Mouse (Mus musculus) hindbrain, embryonic 13.5 days (tissue): ENCODE results near the gene Anapc11. TPM values are rescaled to one million over a fixed set of nuclear protein-coding genes. Genes with fewer than 3 reads are reported as not detected.

Experiments used
- ATAC-seq: fragments of 200-750 bp; cut with Nextera tagmentation; 2 replicates; pipeline ENCODE4 v1.8.0; 2017; ENCODE audit warnings: moderate TSS enrichment; ENCODE audit not compliant: low FRiP score
- H3K27ac ChIP-seq: fragments of 300-500 bp; sonication (generic); 2 replicates; pipeline ENCODE4 v1.5.1; 2015; ENCODE audit warnings: inconsistent platforms, mild to moderate bottlenecking, moderate library complexity
- H3K27me3 ChIP-seq: fragments of 300-500 bp; sonication (generic); 2 replicates; pipeline ENCODE4 v1.6.1; 2015; ENCODE audit warnings: mild to moderate bottlenecking, inconsistent platforms
- H3K36me3 ChIP-seq: fragments of 300-500 bp; sonication (generic); 2 replicates; pipeline ENCODE4 v1.6.1; 2015; ENCODE audit warnings: mild to moderate bottlenecking, inconsistent platforms
- H3K4me1 ChIP-seq: fragments of 300-500 bp; sonication (generic); replicated peaks from 2 replicates; pipeline ENCODE4 v1.6.1; 2015; ENCODE audit warnings: inconsistent platforms
- H3K4me2 ChIP-seq: fragments of 300-500 bp; sonication (generic); 2 replicates; pipeline ENCODE4 v1.6.1; 2015; ENCODE audit warnings: inconsistent platforms, mild to moderate bottlenecking, moderate library complexity
- H3K4me3 ChIP-seq: fragments of 300-500 bp; sonication (generic); 2 replicates; pipeline ENCODE4 v1.5.1; 2015; ENCODE audit warnings: mild to moderate bottlenecking, inconsistent platforms
- H3K9ac ChIP-seq: fragments of 300-500 bp; sonication (generic); 2 replicates; pipeline ENCODE4 v1.6.1; 2015; ENCODE audit warnings: mild to moderate bottlenecking, inconsistent platforms
- H3K9me3 ChIP-seq: fragments of 300-500 bp; sonication (generic); 2 replicates; pipeline ENCODE4 v1.6.1; 2016; ENCODE audit warnings: inconsistent platforms
- WGBS: fragments of 180-500 bp; shearing (Covaris S2); methylation state at CpG from one replicate; pipeline ENCODE4 v1.1.7; 2015; 5-methylcytosine and 5-hydroxymethylcytosine counted together
- polyA plus RNA-seq: library from polyadenylated mRNA; unstranded; fragments of >200 nt; fragmentation: Nextera tagmentation; extraction: Ambion mirVana; gene quantifications from 2 replicates; pipeline ENCODE4 v1.2.1, GENCODE M21; 2015

Anapc11 gene
- polyA plus RNA-seq, 1 experiment from 2014 or later, result 192 TPM

GRCm38 (mm10) chr11:120625152-120625775 lies 27.0 kb downstream of the Anapc11 start, which contains the start of gene Sirt7:
Sirt7 (minus strand) TSS chr11:120625240.
- Histone ChIP-seq H3K4me1 (peaks cover 31% of the 10 kb centered on the region), H3K4me3 (peak within 1 kb of the TSS; percentile 98), H3K27ac (peak within 1 kb of the TSS; percentile 90), H3K9me3 (no peaks in the 10 kb centered on the region), H3K4me2 (peak within 1 kb of the TSS; percentile 98), H3K27me3 (no peaks in the 10 kb centered on the region), H3K36me3 (peaks cover 62% of the 10 kb centered on the region), H3K9ac (peak within 1 kb of the TSS; percentile 92)
- peak; percentile 60 for ATAC-seq
- 25% methylated on average over 5 of the region's 5 CpGs for WGBS

GRCm38 (mm10) chr11:120626785-120627467 lies 28.7 kb downstream of the Anapc11 start:
- Histone ChIP-seq H3K4me3 (no peak overlapping the region), H3K9me3 (no peaks in the 10 kb centered on the region), H3K27ac (no peak overlapping the region), H3K27me3 (no peaks in the 10 kb centered on the region), H3K4me1 (peaks cover 47% of the 10 kb centered on the region), H3K9ac (no peak overlapping the region; the same call in 1 of the 2 replicates), H3K4me2 (no peak overlapping the region), H3K36me3 (peaks cover 47% of the 10 kb centered on the region)
- no peak for ATAC-seq
- 91% methylated on average over 11 of the region's 11 CpGs for WGBS

- peaks cover 55% of the 10 kb centered on the region for H3K4me1 ChIP-seq
- H3K27me3 ChIP-seq, result no peaks in the 10 kb centered on the region
- 80% methylated on average over 22 of the region's 22 CpGs for WGBS
- H3K4me3 ChIP-seq, result no peak overlapping the region
- H3K9me3 ChIP-seq, result no peaks in the 10 kb centered on the region
- no peak overlapping the region for H3K9ac ChIP-seq
- peaks cover 40% of the 10 kb centered on the region for H3K36me3 ChIP-seq
- no peak overlapping the region for H3K4me2 ChIP-seq
- no peak for ATAC-seq
- H3K27ac ChIP-seq, result no peak overlapping the region
These were observed 29.5 kb downstream of the Anapc11 start for GRCm38 (mm10) chr11:120627468-120628300.

- H3K4me1 ChIP-seq, result peaks cover 50% of the 10 kb centered on the region
- H3K9me3 ChIP-seq, result no peaks in the 10 kb centered on the region
- H3K4me3 ChIP-seq, result no peak overlapping the region
- H3K27me3 ChIP-seq, result no peaks in the 10 kb centered on the region
- WGBS, result 94% methylated on average over 23 of the region's 23 CpGs
- H3K27ac ChIP-seq, result no peak overlapping the region
- no peak overlapping the region for H3K4me2 ChIP-seq
- no peak for ATAC-seq
- H3K36me3 ChIP-seq, result peaks cover 32% of the 10 kb centered on the region
- no peak overlapping the region for H3K9ac ChIP-seq
These were observed 30.6 kb downstream of the Anapc11 start for GRCm38 (mm10) chr11:120628601-120629340.

- Histone ChIP-seq H3K4me2 (peak overlapping the region; percentile 26), H3K36me3 (peaks cover 32% of the 10 kb centered on the region), H3K4me1 (peaks cover 50% of the 10 kb centered on the region), H3K9me3 (no peaks in the 10 kb centered on the region), H3K4me3 (no peak overlapping the region), H3K9ac (0 out of 2 replicates have a peak overlapping the region, but pooled peaks have one; percentile 63), H3K27me3 (no peaks in the 10 kb centered on the region), H3K27ac (0 out of 2 replicates have a peak overlapping the region, but pooled peaks have one; percentile 64)
- no peak for ATAC-seq
- WGBS, result 73% methylated on average over 23 of the region's 23 CpGs
These were observed 31.1 kb downstream of the Anapc11 start for GRCm38 (mm10) chr11:120629341-120629730.

GRCm38 (mm10) chr11:120629911-120630310 lies 31.7 kb downstream of the Anapc11 start:
- H3K4me3 ChIP-seq, result no peak overlapping the region
- peak overlapping the region; percentile 26 for H3K4me2 ChIP-seq
- no peaks in the 10 kb centered on the region for H3K27me3 ChIP-seq
- H3K9ac ChIP-seq, result peak overlapping the region; percentile 63
- WGBS, result 41% methylated on average over 7 of the region's 7 CpGs
- H3K9me3 ChIP-seq, result no peaks in the 10 kb centered on the region
- H3K36me3 ChIP-seq, result peaks cover 32% of the 10 kb centered on the region
- no peak for ATAC-seq
- peaks cover 52% of the 10 kb centered on the region for H3K4me1 ChIP-seq
- H3K27ac ChIP-seq, result peak overlapping the region; percentile 64

- H3K9ac ChIP-seq, result peak overlapping the region; percentile 63
- peak overlapping the region; percentile 26 for H3K4me2 ChIP-seq
- H3K36me3 ChIP-seq, result peaks cover 32% of the 10 kb centered on the region
- H3K27me3 ChIP-seq, result no peaks in the 10 kb centered on the region
- ATAC-seq, result no peak
- H3K9me3 ChIP-seq, result no peaks in the 10 kb centered on the region
- WGBS, result 43% methylated on average over 5 of the region's 5 CpGs
- H3K27ac ChIP-seq, result peak overlapping the region; percentile 64
- peaks cover 47% of the 10 kb centered on the region for H3K4me1 ChIP-seq
- peak overlapping the region; percentile 8; the same call in 1 of the 2 replicates for H3K4me3 ChIP-seq
These were observed 32.2 kb downstream of the Anapc11 start for GRCm38 (mm10) chr11:120630401-120630871.

GRCm38 (mm10) chr11:120630881-120631725 lies 32.9 kb downstream of the Anapc11 start:
- Histone ChIP-seq H3K36me3 (peaks cover 31% of the 10 kb centered on the region), H3K27me3 (no peaks in the 10 kb centered on the region), H3K4me1 (peaks cover 43% of the 10 kb centered on the region), H3K27ac (peak overlapping the region; percentile 64; the same call in 1 of the 2 replicates), H3K4me3 (peak overlapping the region; percentile 94; the same call in 1 of the 2 replicates), H3K9ac (peak overlapping the region; percentile 95), H3K4me2 (peak overlapping the region; percentile 86), H3K9me3 (no peaks in the 10 kb centered on the region)
- ATAC-seq, result no peak
- WGBS, result 54% methylated on average over 7 of the region's 7 CpGs

GRCm38 (mm10) chr11:120631726-120632448 lies 33.7 kb downstream of the Anapc11 start:
- 69% methylated on average over 4 of the region's 4 CpGs for WGBS
- H3K4me1 ChIP-seq, result peaks cover 43% of the 10 kb centered on the region
- peak overlapping the region; percentile 94 for H3K4me3 ChIP-seq
- H3K9ac ChIP-seq, result peak overlapping the region; percentile 95
- peak overlapping the region; percentile 86 for H3K4me2 ChIP-seq
- peaks cover 24% of the 10 kb centered on the region for H3K36me3 ChIP-seq
- no peaks in the 10 kb centered on the region for H3K27me3 ChIP-seq
- no peaks in the 10 kb centered on the region for H3K9me3 ChIP-seq
- peak overlapping the region; percentile 92; the same call in 1 of the 2 replicates for H3K27ac ChIP-seq
- ATAC-seq, result no peak
